Mouse (Mus musculus) B cell, adult 2 months (primary cell): ENCODE measurements at regions not wholly inside any gene's neighbourhood (a gene's known extent, or its start where the extent isn't known, plus 50 kb on each side); places are given as distances from the start of the nearest gene placed in this dataset.

Source experiments
- DNase-seq, 2 experiments: peaks; one replicate each; pipeline ENCODE4 v3.0.0; 2022

GRCm38 (mm10) chr7:73302501-73302900 is 72.8 kb upstream of the Rgma start:
- DNase-seq: no peak

- DNase-seq: no peak
These were observed 71.5 kb upstream of the Rgma start for GRCm38 (mm10) chr7:73303818-73304217.

GRCm38 (mm10) chr7:73304799-73305198 is 70.5 kb upstream of the Rgma start:
- no peak for DNase-seq

DNA sequence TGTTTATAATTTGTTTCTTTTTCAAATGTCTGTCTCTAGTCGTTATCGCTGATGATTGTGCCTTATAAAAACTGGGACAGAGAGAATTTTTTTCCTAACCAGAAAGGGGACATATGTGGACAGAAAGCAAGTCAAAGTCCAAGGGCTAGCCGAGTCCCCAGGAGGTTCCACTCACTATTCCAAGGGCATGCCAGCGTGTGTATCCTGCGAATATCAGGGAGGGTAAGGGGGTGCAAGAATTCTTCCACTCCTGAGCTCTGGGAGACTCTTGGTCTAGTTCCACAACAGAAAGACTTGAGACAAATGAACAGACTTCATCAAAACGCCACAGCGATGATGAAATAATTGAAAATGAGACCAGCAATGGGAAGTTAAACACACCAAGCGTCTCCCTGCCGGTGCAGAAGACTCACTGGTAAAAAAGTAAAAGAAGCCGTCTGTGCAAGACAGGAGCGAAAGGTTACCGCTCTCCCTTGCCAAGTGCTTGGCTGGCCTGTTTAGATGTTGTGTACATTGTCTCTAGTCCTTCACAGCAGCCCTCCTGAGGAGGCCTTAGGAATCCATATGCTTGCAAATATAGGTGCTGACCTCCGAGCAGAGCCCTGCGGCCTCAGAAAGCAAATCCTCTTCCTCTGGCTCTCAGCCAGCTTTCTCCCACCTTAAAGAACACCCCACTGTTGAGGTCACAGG is 69.9 kb upstream of the Rgma start:
- no peak for DNase-seq

- DNase-seq: no peak
These were observed 69.0 kb upstream of the Rgma start for GRCm38 (mm10) chr7:73306296-73306695.

GRCm38 (mm10) chr7:73306728-73307127 is 68.6 kb upstream of the Rgma start:
- no peak for DNase-seq

DNA sequence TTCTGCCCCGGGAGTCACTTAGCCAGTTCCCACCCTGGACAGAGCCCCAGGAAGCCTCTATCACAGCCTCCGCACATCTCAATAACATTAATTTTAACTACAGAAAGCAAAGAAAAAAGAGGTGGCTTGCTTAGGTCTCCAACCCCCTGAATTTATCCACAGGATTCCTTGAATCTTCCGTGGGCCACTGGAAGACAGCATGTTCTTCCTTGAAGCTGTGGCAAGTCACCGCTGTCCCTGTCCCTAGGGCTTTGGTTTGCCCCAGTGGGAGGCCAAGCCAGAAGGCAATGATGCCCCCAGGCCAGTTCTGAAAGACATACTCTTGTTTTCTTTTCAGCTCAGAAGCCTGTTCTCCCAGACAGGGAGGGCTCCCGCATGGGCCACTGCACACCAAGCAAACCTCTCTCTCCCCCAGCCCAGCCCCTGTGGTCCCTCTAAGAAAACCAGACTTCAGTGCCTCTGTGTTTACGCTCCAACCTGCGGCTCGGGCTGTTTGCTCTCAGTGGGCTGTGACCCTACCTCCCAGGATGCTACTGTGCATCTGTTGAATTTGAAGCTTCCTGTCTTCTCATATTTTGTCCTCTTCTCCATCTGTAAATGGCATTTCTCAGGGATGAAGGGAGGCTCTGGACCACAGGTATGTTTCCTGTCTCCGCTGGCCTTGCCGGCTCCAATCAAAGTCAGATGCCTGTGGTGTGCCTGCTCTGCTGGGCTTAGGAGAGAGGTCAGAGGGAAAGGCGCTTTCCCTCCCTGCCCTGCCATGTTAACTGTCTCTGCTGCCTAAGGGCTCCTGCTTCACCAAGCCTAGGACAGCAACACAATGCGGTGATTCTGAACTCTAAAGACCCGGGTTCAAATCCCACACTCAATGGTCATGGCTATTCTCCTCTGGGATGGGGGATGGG is 67.5 kb upstream of the Rgma start:
- DNase-seq: no peak

GRCm38 (mm10) chr7:73308981-73309380 is 66.3 kb upstream of the Rgma start:
- DNase-seq: no peak

DNA sequence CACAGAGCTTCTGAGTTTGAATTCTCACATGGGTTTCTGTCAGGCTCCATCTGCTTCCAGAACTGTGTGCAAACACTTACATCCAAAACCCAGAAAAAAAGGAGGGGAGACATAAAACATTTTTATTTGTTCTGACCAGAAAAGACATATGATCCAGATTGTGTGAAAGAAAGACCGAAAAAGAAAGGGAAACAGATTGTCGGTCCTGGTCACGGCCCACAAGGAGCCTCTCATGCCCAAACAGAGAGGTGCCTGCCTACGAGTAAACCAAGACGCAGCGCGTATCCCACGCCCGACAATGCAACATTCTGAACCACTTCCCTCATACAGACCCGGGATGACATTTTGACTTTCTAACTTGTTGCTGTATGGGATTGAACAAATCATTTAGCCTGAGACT is 65.3 kb upstream of the Rgma start:
- no peak for DNase-seq

DNA sequence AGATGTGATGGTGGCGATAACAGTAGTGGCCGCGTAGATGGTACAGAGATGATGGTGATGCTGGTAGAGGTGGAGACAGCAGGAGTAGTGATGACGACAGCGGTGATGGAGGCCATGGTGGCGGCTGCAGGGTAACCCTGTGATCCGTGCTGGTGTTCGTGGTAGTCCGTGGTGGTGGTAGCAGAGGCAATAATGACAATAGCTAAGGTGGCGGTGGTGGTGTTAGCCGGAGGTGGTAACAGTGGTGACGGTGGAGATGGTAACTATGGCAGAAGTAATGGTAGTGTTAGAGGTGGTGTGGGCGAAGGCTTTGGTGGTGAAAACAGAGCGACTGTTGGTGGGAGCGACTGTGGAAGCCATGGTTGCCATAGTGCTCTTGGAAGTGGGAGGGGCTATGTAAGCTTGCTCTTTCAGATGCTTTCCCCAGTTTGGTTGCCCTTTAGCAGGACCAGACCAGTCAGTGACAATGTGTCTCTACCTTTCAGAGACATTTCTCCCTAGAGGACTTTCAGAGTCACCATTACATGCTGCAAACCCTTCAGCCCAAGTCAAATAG is 64.7 kb upstream of the Rgma start:
- DNase-seq: no peak

GRCm38 (mm10) chr7:73315555-73315954 is 59.8 kb upstream of the Rgma start:
- no peak for DNase-seq

GRCm38 (mm10) chr7:73317574-73317973 is 57.7 kb upstream of the Rgma start:
- DNase-seq: no peak

DNA sequence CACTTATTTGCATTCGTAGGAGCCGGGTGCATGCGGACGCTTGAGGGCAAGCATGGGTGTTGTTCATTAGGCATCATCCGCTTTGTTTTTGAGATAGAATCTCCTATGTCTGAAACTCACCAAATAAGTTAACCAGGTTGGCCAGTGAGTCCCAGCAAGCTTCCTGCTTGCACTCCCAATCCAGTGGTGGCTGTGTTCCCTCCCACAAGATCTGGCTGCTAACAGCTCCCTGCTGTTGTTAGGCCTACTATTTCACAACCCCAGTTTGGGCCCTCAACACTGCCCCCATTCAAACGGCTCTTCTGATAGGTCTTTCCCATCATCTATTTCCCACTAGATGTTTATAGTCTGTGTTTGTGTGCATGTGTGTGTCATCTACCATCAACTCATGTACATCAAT is 56.3 kb upstream of the Rgma start:
- no peak for DNase-seq

DNA sequence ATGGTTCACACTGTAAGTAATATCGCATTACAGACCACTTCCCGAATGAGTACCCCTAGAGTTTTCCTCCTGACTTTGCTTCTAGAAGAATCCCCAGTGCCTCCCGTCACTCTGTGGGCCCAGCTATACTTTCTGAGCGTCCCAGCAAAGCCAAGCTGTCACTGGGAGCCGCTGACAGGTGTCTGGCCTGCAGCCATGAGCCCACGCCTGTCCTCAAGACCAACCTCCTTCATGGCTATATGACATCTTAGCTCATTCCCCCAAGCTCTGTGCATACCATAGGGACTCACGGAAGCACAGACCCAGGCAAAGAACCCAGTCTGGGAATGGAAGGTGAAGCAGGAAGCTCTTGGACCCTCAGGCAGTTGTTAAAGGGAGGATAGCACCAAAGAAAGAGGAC is 55.3 kb upstream of the Rgma start:
- no peak for DNase-seq

GRCm38 (mm10) chr7:73322466-73323151 is 52.7 kb upstream of the Rgma start:
- no peak for DNase-seq

GRCm38 (mm10) chr7:73323556-73323955 is 51.8 kb upstream of the Rgma start:
- DNase-seq: no peak

DNA sequence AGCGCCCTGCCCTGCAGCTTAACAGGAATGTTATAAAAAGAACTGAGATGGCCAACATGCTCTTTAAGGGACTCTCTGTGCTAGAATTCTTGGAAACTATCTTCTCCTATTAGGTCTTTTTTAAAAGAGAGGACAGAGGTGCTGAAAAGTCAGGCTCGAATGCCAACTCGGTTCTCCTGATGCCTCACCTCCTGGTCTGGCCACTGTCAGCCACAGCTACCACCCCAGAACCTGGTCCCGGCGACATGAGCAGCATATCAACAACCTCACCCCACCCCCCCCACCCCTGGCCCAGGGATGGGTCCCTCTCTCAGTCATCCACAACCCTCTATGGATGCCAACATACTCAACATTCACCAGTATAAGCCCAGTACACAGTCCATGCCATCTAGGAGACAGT is 49.8 kb upstream of the Rgma start:
- no peak for DNase-seq
